Mouse (Mus musculus) layer of hippocampus, adult 9-10 months (tissue): ENCODE measurements around the gene Carns1.

Source experiments
- DNase-seq: peaks from one replicate; pipeline ENCODE4 v3.0.0; 2022; ENCODE audit warnings: low spot score

The Carns1 gene

GRCm38 (mm10) chr19:4171393-4172290 lies 3.6 kb downstream of the Carns1 start:
- DNase-seq: no peak

GRCm38 (mm10) chr19:4170723-4171392 lies 4.4 kb downstream of the Carns1 start:
- DNase-seq: no peak

- DNase-seq: no peak
These were observed 5.5 kb downstream of the Carns1 start for GRCm38 (mm10) chr19:4169810-4170209.

GRCm38 (mm10) chr19:4169378-4169784 lies 5.9 kb downstream of the Carns1 start:
- peak; percentile 99 for DNase-seq

GRCm38 (mm10) chr19:4166678-4167476 lies 8.4 kb downstream of the Carns1 start:
- no peak for DNase-seq

GRCm38 (mm10) chr19:4164721-4165120 lies 10.6 kb downstream of the Carns1 start:
- no peak for DNase-seq

- DNase-seq: no peak
These were observed 11.2 kb downstream of the Carns1 start for GRCm38 (mm10) chr19:4164100-4164499.

- no peak for DNase-seq
These were observed 11.8 kb downstream of the Carns1 start for GRCm38 (mm10) chr19:4163543-4163887.

- peak; percentile 96 for DNase-seq
These were observed 12.4 kb downstream of the Carns1 start, which contains the start of gene Rps6kb2 for GRCm38 (mm10) chr19:4162646-4163542. TSS of gene Rps6kb2 (minus strand) at chr19:4163354.

GRCm38 (mm10) chr19:4159049-4159448 lies 16.2 kb downstream of the Carns1 start:
- no peak for DNase-seq

- DNase-seq: no peak
These were observed 18.5 kb downstream of the Carns1 start for GRCm38 (mm10) chr19:4156771-4157170.

GRCm38 (mm10) chr19:4156073-4156579 lies 19.2 kb downstream of the Carns1 start:
- no peak for DNase-seq

GRCm38 (mm10) chr19:4155223-4156072 lies 19.8 kb downstream of the Carns1 start:
- no peak for DNase-seq

- no peak for DNase-seq
These were observed 20.6 kb downstream of the Carns1 start for GRCm38 (mm10) chr19:4154437-4155222.

GRCm38 (mm10) chr19:4153232-4153654 lies 22.0 kb downstream of the Carns1 start, which contains the start of gene Ptprcap:
TSS of gene Ptprcap (plus strand) at chr19:4153604.
- no peak for DNase-seq

- no peak for DNase-seq
These were observed 22.6 kb downstream of the Carns1 start for GRCm38 (mm10) chr19:4152445-4153231.

GRCm38 (mm10) chr19:4151898-4152297 lies 23.4 kb downstream of the Carns1 start:
- DNase-seq: no peak

GRCm38 (mm10) chr19:4151488-4151860 lies 23.8 kb downstream of the Carns1 start:
- DNase-seq: no peak
